Mouse (Mus musculus): ENCODE measurements around the gene Zwint. TPM values are rescaled to one million over a fixed set of nuclear protein-coding genes. Genes with fewer than 3 reads are reported as not detected.

Gene Zwint
- polyA plus RNA-seq, 2 experiments = 92.6 to 150 TPM

- ATAC-seq (ENCODE audit: insufficient read depth) = no peak
- no peak overlapping the region for H3K9ac ChIP-seq (replicated peaks)
- 64% methylated on average over 4 of the region's 4 CpGs for WGBS (ENCODE audit: insufficient replicate concordance)
- H3K4me1 ChIP-seq (replicated peaks; ENCODE audit: control insufficient read depth in 2 of 2, insufficient read depth in 2 of 2, low read length in 1 of 2) = peaks cover 8% of the 10 kb centered on the region in 2 experiments
- TF ChIP-seq EP300 (IDR thresholded peaks at IDR 0.05; ENCODE audit: low read depth) (no peak), CTCF (IDR thresholded peaks at IDR 0.05; ENCODE audit: low read depth) (no peak)
- no peak overlapping the region for H3K27ac ChIP-seq
- no peak overlapping the region for H3K4me2 ChIP-seq (ENCODE audit: low read depth)
- H3K4me3 ChIP-seq (ENCODE audit: insufficient read depth in 1 of 2, low read depth in 2 of 2, low read length in 2 of 2) = no peak overlapping the region
- DNase-seq (ENCODE audit: low read depth in 3 of 3, low spot score in 3 of 3) = no peak
- H3K9me3 ChIP-seq (ENCODE audit: control insufficient read depth, low read length) = no peaks in the 10 kb centered on the region
- H3K36me3 ChIP-seq (replicated peaks; ENCODE audit: control insufficient read depth, insufficient read depth, low read depth) = no peaks in the 10 kb centered on the region; the same call in 1 of the 2 replicates
- no peaks in the 10 kb centered on the region for H3K27me3 ChIP-seq (ENCODE audit: control insufficient read depth, insufficient read depth, low read length)
Observed at GRCm38 (mm10) chr10:72679086-72679485, 24.4 kb downstream of the Zwint start.

- Histone ChIP-seq H3K4me3 (ENCODE audit: insufficient read depth in 1 of 2, low read depth in 2 of 2, low read length in 2 of 2) (no peak overlapping the region), H3K4me2 (ENCODE audit: low read depth) (no peak overlapping the region), H3K27me3 (ENCODE audit: control insufficient read depth, insufficient read depth, low read length) (no peaks in the 10 kb centered on the region), H3K9me3 (ENCODE audit: control insufficient read depth, low read length) (no peaks in the 10 kb centered on the region), H3K9ac (replicated peaks) (no peak overlapping the region), H3K36me3 (replicated peaks; ENCODE audit: control insufficient read depth, insufficient read depth, low read depth) (no peaks in the 10 kb centered on the region), H3K27ac (no peak overlapping the region), H3K4me1 (replicated peaks; ENCODE audit: control insufficient read depth in 2 of 2, insufficient read depth in 2 of 2, low read length in 1 of 2) (no peaks in the 10 kb centered on the region)
- DNase-seq (ENCODE audit: low read depth in 3 of 3, low spot score in 3 of 3) (no peak), ATAC-seq (ENCODE audit: insufficient read depth) (no peak)
- no peak for TF ChIP-seq CTCF (IDR thresholded peaks at IDR 0.05; ENCODE audit: low read depth)
- TF ChIP-seq EP300 (IDR thresholded peaks at IDR 0.05; ENCODE audit: low read depth) = no peak
- WGBS (ENCODE audit: insufficient replicate concordance) = 46% methylated on average over 5 of the region's 5 CpGs
Observed at GRCm38 (mm10) chr10:72701092-72701491, 46.4 kb downstream of the Zwint start.

GRCm38 (mm10) chr10:72713754-72714153, 59.1 kb downstream of the Zwint start:
- Histone ChIP-seq H3K9ac (replicated peaks) (no peak overlapping the region), H3K4me3 (ENCODE audit: insufficient read depth in 1 of 2, low read depth in 2 of 2, low read length in 2 of 2) (no peak overlapping the region), H3K4me2 (ENCODE audit: low read depth) (no peak overlapping the region), H3K36me3 (replicated peaks; ENCODE audit: control insufficient read depth, insufficient read depth, low read depth) (no peaks in the 10 kb centered on the region), H3K9me3 (ENCODE audit: control insufficient read depth, low read length) (no peaks in the 10 kb centered on the region), H3K27ac (no peak overlapping the region), H3K4me1 (replicated peaks; ENCODE audit: control insufficient read depth in 2 of 2, insufficient read depth in 2 of 2, low read length in 1 of 2) (no peaks in the 10 kb centered on the region), H3K27me3 (ENCODE audit: control insufficient read depth, insufficient read depth, low read length) (no peaks in the 10 kb centered on the region)
- WGBS (ENCODE audit: insufficient replicate concordance) = 58% methylated on average over 2 of the region's 2 CpGs
- DNase-seq (ENCODE audit: low read depth in 3 of 3, low spot score in 3 of 3) (no peak), ATAC-seq (ENCODE audit: insufficient read depth) (no peak)
- TF ChIP-seq CTCF (IDR thresholded peaks at IDR 0.05; ENCODE audit: low read depth) = no peak
